Mouse (Mus musculus) spleen, postnatal 10 days (tissue): ENCODE results near the gene Nploc4.
"Not testable (repeated sequence)": the region's sequence is repeated elsewhere in the genome, so short reads cannot be mapped to it uniquely, and the experiment has no call there.

Experiments used
- DNase-seq, 2 experiments: peaks; one replicate each; pipeline ENCODE4 v3.0.0; 2021 to 2022; ENCODE audit warnings: low spot score in 2 of 2

The Nploc4 gene

GRCm38 (mm10) chr11:120354304-120355276 is 82.9 kb downstream of the Nploc4 start:
- peak in 1 of 2 experiments; percentile 33 for DNase-seq

- peak; percentile 92 to 93 for DNase-seq
These were observed 83.8 kb downstream of the Nploc4 start for GRCm38 (mm10) chr11:120353500-120354303.

- DNase-seq = peak in 1 of 2 experiments; percentile 27
These were observed 84.8 kb downstream of the Nploc4 start for GRCm38 (mm10) chr11:120352571-120353290.

- not testable (repeated sequence) for DNase-seq
These were observed 85.5 kb downstream of the Nploc4 start for GRCm38 (mm10) chr11:120352093-120352350.

- DNase-seq = peak; percentile 22 to 26
These were observed 86.0 kb downstream of the Nploc4 start for GRCm38 (mm10) chr11:120351250-120352092.

GRCm38 (mm10) chr11:120350711-120351110 is 86.8 kb downstream of the Nploc4 start:
- DNase-seq = peak; percentile 40 to 46

- peak; percentile 75 to 76 for DNase-seq
These were observed 87.4 kb downstream of the Nploc4 start for GRCm38 (mm10) chr11:120349986-120350702.

- peak; percentile 54 to 71 for DNase-seq
These were observed 88.0 kb downstream of the Nploc4 start for GRCm38 (mm10) chr11:120349371-120349985.

- peak; percentile 59 to 63 for DNase-seq
These were observed 88.7 kb downstream of the Nploc4 start for GRCm38 (mm10) chr11:120348684-120349370.

- DNase-seq = peak; percentile 82 to 85
These were observed 89.5 kb downstream of the Nploc4 start, which contains the start of gene Actg1 for GRCm38 (mm10) chr11:120347791-120348683. Gene Actg1, minus strand, starts transcription at chr11:120348542.

GRCm38 (mm10) chr11:120347301-120347700 is 90.2 kb downstream of the Nploc4 start:
- peak; percentile 36 to 41 for DNase-seq

GRCm38 (mm10) chr11:120346383-120347034 is 91.0 kb downstream of the Nploc4 start:
- peak in 1 of 2 experiments; percentile 14 for DNase-seq

- peak in 1 of 2 experiments; percentile 7 for DNase-seq
These were observed 92.3 kb downstream of the Nploc4 start for GRCm38 (mm10) chr11:120345067-120345681.

- no peak for DNase-seq
These were observed 93.1 kb downstream of the Nploc4 start for GRCm38 (mm10) chr11:120344310-120344920.

GRCm38 (mm10) chr11:120343519-120344309 is 93.8 kb downstream of the Nploc4 start:
- no peak for DNase-seq

GRCm38 (mm10) chr11:120342656-120343160 is 94.8 kb downstream of the Nploc4 start:
- DNase-seq = no peak
